Mouse (Mus musculus) limb, embryonic 10.5 days (tissue): ENCODE measurements around the gene Itga11. TPM values are rescaled to one million over a fixed set of nuclear protein-coding genes. Genes with fewer than 3 reads are reported as not detected.

Experiments used
- polyA plus RNA-seq: library from polyadenylated mRNA; unstranded; fragments of >200 nt; fragmentation: Nextera tagmentation; extraction: Ambion mirVana; gene quantifications from 2 replicates; pipeline ENCODE4 v1.2.1, GENCODE M21; 2016

Gene Itga11
- polyA plus RNA-seq, 1 experiment from 2014 or later: 2.2 TPM

Other genes with a start within 250 kb of the Itga11 start
- gene Coro2b, start 140.8 kb upstream of the Itga11 start, polyA plus RNA-seq: 5.6 and 6.2 TPM in 2 replicates
- 27.3 and 30.3 TPM in 2 replicates for gene Fem1b, start 134.1 kb downstream of the Itga11 start, polyA plus RNA-seq
- 16.4 and 18.5 TPM in 2 replicates for gene Cln6, start 161.0 kb downstream of the Itga11 start, polyA plus RNA-seq
- gene Calml4, start 180.3 kb downstream of the Itga11 start, polyA plus RNA-seq: 3.8 and 4.4 TPM in 2 replicates